Mouse (Mus musculus) lung, embryonic 16.5 days (tissue): ENCODE results near the gene Gkap1. TPM values are rescaled to one million over a fixed set of nuclear protein-coding genes. Genes with fewer than 3 reads are reported as not detected.

Experiments
- ATAC-seq: fragments of 200-750 bp; cut with Nextera tagmentation; 2 replicates; pipeline ENCODE4 v1.8.0; 2017; ENCODE audit warnings: low read depth, mild to moderate bottlenecking, moderate library complexity
- H3K27ac ChIP-seq: fragments of 300-500 bp; sonication (generic); 2 replicates; pipeline ENCODE4 v1.5.1; 2014; ENCODE audit warnings: mild to moderate bottlenecking, control low read depth, low read length
- H3K27me3 ChIP-seq: fragments of 300-500 bp; sonication (generic); 2 replicates; pipeline ENCODE4 v1.6.1; 2014; ENCODE audit warnings: low read depth, low read length, mixed read lengths; ENCODE audit not compliant: control insufficient read depth, insufficient read depth
- H3K36me3 ChIP-seq: fragments of 300-500 bp; sonication (generic); 2 replicates; pipeline ENCODE4 v1.6.1; 2014; ENCODE audit warnings: low read length; ENCODE audit not compliant: control insufficient read depth, insufficient read depth
- H3K4me1 ChIP-seq: fragments of 300-500 bp; sonication (generic); replicated peaks from 2 replicates; pipeline ENCODE4 v1.6.1; 2014; ENCODE audit warnings: low read length, mixed read lengths; ENCODE audit not compliant: control insufficient read depth, insufficient read depth
- H3K4me2 ChIP-seq: fragments of 300-500 bp; sonication (generic); 2 replicates; pipeline ENCODE4 v1.6.1; 2014; ENCODE audit warnings: low read depth, low read length, control low read depth
- H3K4me3 ChIP-seq: fragments of 300-500 bp; sonication (generic); 2 replicates; pipeline ENCODE4 v1.5.1; 2014; ENCODE audit warnings: mild to moderate bottlenecking, low read length, control low read depth
- H3K9ac ChIP-seq: fragments of 300-500 bp; sonication (generic); 2 replicates; pipeline ENCODE4 v1.6.1; 2014; ENCODE audit warnings: low read length, control low read depth
- H3K9me3 ChIP-seq: fragments of 300-500 bp; sonication (generic); 2 replicates; pipeline ENCODE4 v1.6.1; 2016; ENCODE audit warnings: low read length; ENCODE audit not compliant: control insufficient read depth
- WGBS: fragments of 180-500 bp; shearing (Covaris S2); extraction: QIAGEN DNeasy Blood & Tissue Kit; methylation state at CpG from one replicate; pipeline ENCODE4 v1.1.7; 2014; 5-methylcytosine and 5-hydroxymethylcytosine counted together
- polyA plus RNA-seq: library from polyadenylated mRNA; unstranded; fragments of >200 nt; fragmentation: Nextera tagmentation; extraction: Ambion mirVana; gene quantifications from 2 replicates; pipeline ENCODE4 v1.2.1, GENCODE M21; 2015

The Gkap1 gene
- polyA plus RNA-seq, 1 experiment from 2014 or later: 16.5 TPM

DNA sequence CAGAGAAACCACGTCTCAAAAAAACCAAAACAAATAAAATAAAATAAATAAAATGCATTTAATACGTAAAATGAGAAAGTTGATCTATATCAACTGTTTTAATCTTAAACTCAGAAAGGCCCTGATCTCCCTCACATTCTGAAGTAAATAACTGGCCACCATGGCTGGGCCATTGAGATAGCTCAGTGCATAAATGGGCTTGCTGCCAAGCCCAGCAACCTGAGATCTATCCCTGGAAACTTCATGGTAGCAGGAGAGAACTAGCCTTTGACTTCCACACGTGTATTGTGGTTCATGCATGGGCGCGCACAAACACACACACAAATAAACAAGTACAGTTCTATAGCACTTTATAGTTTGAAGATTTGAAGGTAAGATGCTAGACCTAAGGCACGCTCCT, 74.2 kb downstream of the Gkap1 start:
- H3K4me2 ChIP-seq: no peak overlapping the region

DNA sequence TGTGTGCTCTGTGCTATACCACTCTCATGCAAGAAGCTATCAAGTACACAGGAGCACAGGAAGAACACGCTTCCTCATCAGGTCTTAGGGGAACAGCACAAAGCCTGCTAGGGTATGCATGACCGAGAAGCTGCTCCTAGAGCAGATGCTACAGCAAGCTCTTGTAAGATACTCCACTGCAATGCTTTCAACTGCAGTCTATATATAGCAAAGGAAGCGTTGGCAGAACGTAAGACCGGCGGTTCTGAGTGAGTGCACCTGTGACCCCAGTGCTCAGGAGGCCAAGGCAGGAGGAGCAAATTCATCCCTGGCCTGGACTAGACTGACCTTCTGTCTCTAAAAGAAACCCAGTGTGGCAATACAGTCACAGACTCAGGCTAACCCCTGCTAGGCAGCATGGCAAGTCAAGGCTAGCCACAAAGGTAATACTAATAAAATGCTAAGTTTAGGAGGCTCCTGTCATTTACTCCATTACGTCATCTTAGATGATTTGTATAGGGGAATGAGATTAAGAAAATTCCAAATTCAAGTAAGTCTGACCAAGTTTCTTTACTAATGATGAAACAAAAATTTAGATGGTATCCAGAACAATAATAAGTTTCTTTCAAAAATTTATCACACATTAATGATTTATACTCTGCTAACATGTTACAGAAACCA, 77.4 kb downstream of the Gkap1 start:
- no peaks in the 10 kb centered on the region for H3K9me3 ChIP-seq
- no peak for ATAC-seq
- 76% methylated on average over 7 of the region's 7 CpGs for WGBS
- no peak overlapping the region for H3K9ac ChIP-seq
- no peaks in the 10 kb centered on the region for H3K4me1 ChIP-seq
- peaks cover 11% of the 10 kb centered on the region for H3K36me3 ChIP-seq
- no peak overlapping the region for H3K4me3 ChIP-seq
- no peaks in the 10 kb centered on the region for H3K27me3 ChIP-seq
- no peak overlapping the region for H3K27ac ChIP-seq
- no peak overlapping the region for H3K4me2 ChIP-seq

More for the DNA sequence above, 74.2 kb downstream of the Gkap1 start:
- Histone ChIP-seq H3K9me3 (no peaks in the 10 kb centered on the region), H3K4me1 (no peaks in the 10 kb centered on the region), H3K27ac (no peak overlapping the region), H3K9ac (no peak overlapping the region), H3K36me3 (peaks cover 8% of the 10 kb centered on the region), H3K4me3 (no peak overlapping the region), H3K27me3 (no peaks in the 10 kb centered on the region)
- WGBS: 81% methylated on average over 6 of the region's 6 CpGs
- no peak for ATAC-seq

GRCm38 (mm10) chr13:58197211-58197610, 78.3 kb downstream of the Gkap1 start:
- no peak overlapping the region for H3K9ac ChIP-seq
- ATAC-seq: no peak
- WGBS: 79% methylated on average over 3 of the region's 3 CpGs

DNA sequence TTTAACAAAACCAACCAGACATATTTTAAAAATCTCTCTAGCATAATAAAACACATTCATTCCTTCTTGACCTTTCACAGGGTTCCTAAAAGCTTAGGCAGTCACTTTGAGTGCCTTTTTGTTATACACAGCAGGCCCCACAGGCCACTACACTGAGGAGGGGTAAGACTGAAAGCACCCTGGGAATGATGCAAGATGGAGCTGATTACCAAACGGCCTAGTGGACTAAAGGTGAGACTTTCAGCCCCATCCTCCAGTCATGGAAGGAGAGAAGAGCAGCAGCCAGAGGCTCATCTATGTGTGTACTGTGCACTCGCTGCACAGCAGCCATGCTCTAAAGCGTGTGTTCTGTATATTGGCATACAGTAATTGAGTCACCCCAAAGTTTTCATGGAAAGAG, 80.6 kb downstream of the Gkap1 start:
- Histone ChIP-seq H3K36me3 (peaks cover 33% of the 10 kb centered on the region), H3K4me3 (no peak overlapping the region), H3K27ac (no peak overlapping the region), H3K9me3 (no peaks in the 10 kb centered on the region), H3K4me1 (no peaks in the 10 kb centered on the region), H3K9ac (no peak overlapping the region), H3K4me2 (no peak overlapping the region), H3K27me3 (no peaks in the 10 kb centered on the region)
- 87% methylated on average over 3 of the region's 3 CpGs for WGBS
- no peak for ATAC-seq

More at GRCm38 (mm10) chr13:58197211-58197610, 78.3 kb downstream of the Gkap1 start:
- no peak overlapping the region for H3K4me3 ChIP-seq
- peaks cover 14% of the 10 kb centered on the region for H3K36me3 ChIP-seq
- H3K4me2 ChIP-seq: no peak overlapping the region
- no peak overlapping the region for H3K27ac ChIP-seq
- H3K9me3 ChIP-seq: no peaks in the 10 kb centered on the region
- H3K27me3 ChIP-seq: no peaks in the 10 kb centered on the region
- no peaks in the 10 kb centered on the region for H3K4me1 ChIP-seq

DNA sequence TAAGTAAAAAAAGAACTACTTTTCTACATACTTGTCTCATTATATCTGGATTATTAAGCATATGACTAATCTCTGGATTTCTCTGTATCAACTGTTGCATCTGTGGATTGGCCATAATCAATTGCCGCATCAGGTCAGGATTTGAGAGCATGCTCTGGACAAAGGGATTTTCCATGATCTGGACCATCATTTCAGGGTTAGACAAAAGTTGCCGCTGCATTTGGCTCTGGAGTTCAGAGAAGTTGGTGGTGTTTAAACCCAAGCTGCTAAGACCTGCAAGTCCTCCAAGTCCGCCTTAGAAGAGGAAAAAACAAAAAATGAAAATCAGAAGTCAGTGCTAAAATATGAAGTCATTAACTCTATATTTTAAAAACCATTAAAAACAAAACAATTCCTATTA, 82.3 kb downstream of the Gkap1 start:
- H3K4me2 ChIP-seq: no peak overlapping the region
- no peak overlapping the region for H3K4me3 ChIP-seq
- no peak for ATAC-seq
- whole genome bisulfite sequencing: over 99% methylated on average over 3 of the region's 3 CpGs
- no peaks in the 10 kb centered on the region for H3K4me1 ChIP-seq
- no peaks in the 10 kb centered on the region for H3K27me3 ChIP-seq
- no peak overlapping the region for H3K27ac ChIP-seq
- H3K36me3 ChIP-seq: peaks cover 37% of the 10 kb centered on the region
- H3K9ac ChIP-seq: no peak overlapping the region
- H3K9me3 ChIP-seq: no peaks in the 10 kb centered on the region

GRCm38 (mm10) chr13:58192146-58192545, 83.4 kb downstream of the Gkap1 start:
- no peak overlapping the region for H3K9ac ChIP-seq
- ATAC-seq: no peak
- WGBS: 92% methylated on average over 6 of the region's 6 CpGs
- H3K4me2 ChIP-seq: no peak overlapping the region
- peaks cover 31% of the 10 kb centered on the region for H3K36me3 ChIP-seq
- no peaks in the 10 kb centered on the region for H3K4me1 ChIP-seq
- H3K9me3 ChIP-seq: no peaks in the 10 kb centered on the region
- H3K4me3 ChIP-seq: no peak overlapping the region
- no peak overlapping the region for H3K27ac ChIP-seq
- H3K27me3 ChIP-seq: no peaks in the 10 kb centered on the region

DNA sequence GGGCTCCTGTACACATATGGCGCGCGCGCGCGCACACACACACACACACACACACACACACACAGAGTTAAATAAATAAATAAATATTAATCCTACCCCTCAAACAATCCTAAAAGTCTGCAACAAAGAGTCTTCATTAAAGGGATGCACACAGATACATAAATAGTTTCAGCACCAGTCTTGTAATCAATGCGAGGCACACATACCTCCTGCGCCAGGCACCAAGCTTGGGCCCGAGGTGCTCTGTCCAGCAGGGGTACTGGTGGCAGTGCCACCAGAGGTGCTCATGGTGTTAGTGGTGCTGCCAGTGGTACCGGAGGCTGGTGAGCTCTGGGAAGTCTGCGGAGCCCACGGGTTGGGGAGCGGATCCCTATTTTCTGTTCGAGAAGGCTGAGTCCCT, 84.0 kb downstream of the Gkap1 start:
- Histone ChIP-seq H3K27ac (no peak overlapping the region), H3K9ac (no peak overlapping the region), H3K4me3 (no peak overlapping the region), H3K4me2 (no peak overlapping the region), H3K9me3 (no peaks in the 10 kb centered on the region), H3K27me3 (no peaks in the 10 kb centered on the region), H3K36me3 (peaks cover 29% of the 10 kb centered on the region), H3K4me1 (no peaks in the 10 kb centered on the region)
- no peak for ATAC-seq
- WGBS: 97% methylated on average over 14 of the region's 14 CpGs

- Histone ChIP-seq H3K27me3 (no peaks in the 10 kb centered on the region), H3K36me3 (peaks cover 29% of the 10 kb centered on the region), H3K4me2 (no peak overlapping the region), H3K27ac (no peak overlapping the region), H3K4me1 (no peaks in the 10 kb centered on the region), H3K9me3 (no peaks in the 10 kb centered on the region), H3K9ac (no peak overlapping the region), H3K4me3 (no peak overlapping the region)
- 69% methylated on average over 5 of the region's 5 CpGs for WGBS
- no peak for ATAC-seq
Observed at GRCm38 (mm10) chr13:58189473-58189872, 86.0 kb downstream of the Gkap1 start.

DNA sequence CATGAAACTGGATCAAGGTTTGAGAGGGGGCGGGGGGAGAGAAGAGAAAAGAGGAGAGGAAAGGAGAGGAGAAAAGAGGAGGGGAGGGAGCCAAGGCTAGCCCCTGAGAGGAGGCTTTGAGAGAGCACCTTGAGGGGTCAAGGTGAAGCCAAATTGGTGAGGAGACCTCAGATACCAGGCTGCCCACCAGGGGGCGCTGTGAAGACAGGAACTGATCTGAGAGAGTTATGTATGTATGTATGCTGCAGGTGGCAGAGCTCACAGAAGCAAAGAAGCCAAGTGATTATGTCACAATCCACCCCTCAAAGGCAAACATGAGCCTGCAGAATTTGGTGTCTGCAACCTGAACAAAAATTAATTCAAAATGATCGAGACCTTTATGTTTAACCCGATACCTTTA, 87.1 kb downstream of the Gkap1 start:
- ATAC-seq: peak; percentile 59; the same call in 1 of the 2 replicates
- Histone ChIP-seq H3K4me2 (no peak overlapping the region), H3K4me1 (no peaks in the 10 kb centered on the region), H3K27me3 (no peaks in the 10 kb centered on the region), H3K4me3 (no peak overlapping the region), H3K9ac (no peak overlapping the region), H3K27ac (no peak overlapping the region), H3K9me3 (no peaks in the 10 kb centered on the region), H3K36me3 (peaks cover 29% of the 10 kb centered on the region)
- 58% methylated on average over 4 of the region's 4 CpGs for WGBS

- no peak overlapping the region for H3K9ac ChIP-seq
- 87% methylated on average over 3 of the region's 3 CpGs for WGBS
- peaks cover 30% of the 10 kb centered on the region for H3K36me3 ChIP-seq
- H3K4me3 ChIP-seq: no peak overlapping the region
- no peaks in the 10 kb centered on the region for H3K9me3 ChIP-seq
- no peak overlapping the region for H3K27ac ChIP-seq
- no peaks in the 10 kb centered on the region for H3K4me1 ChIP-seq
- no peak for ATAC-seq
- H3K4me2 ChIP-seq: no peak overlapping the region
- no peaks in the 10 kb centered on the region for H3K27me3 ChIP-seq
Observed at GRCm38 (mm10) chr13:58187751-58188150, 87.7 kb downstream of the Gkap1 start.
